Mouse (Mus musculus): Measurements from ENCODE around the gene Fuk.
A peak's percentile ranks its signal among the peaks of the same experiment; 100 is the strongest.
"Not testable (repeated sequence)": the region's sequence is repeated elsewhere in the genome, so short reads cannot be mapped to it uniquely, and the experiment has no call there.

The Fuk gene

GRCm38 (mm10) chr8:110901839-110902578, at the start of gene Fuk:
Fuk (minus strand) TSS chr8:110902488.
- peak; percentile 68 for DNase-seq (ENCODE audit: low read depth)

GRCm38 (mm10) chr8:110950065-110950484, 47.8 kb upstream of the Fuk start:
- no peak for DNase-seq (ENCODE audit: low read depth)

- DNase-seq (ENCODE audit: low read depth), result peak; percentile 54
Observed at GRCm38 (mm10) chr8:110945716-110946115, 43.4 kb upstream of the Fuk start.

GRCm38 (mm10) chr8:110944276-110944876, 42.1 kb upstream of the Fuk start:
- no peak for DNase-seq (ENCODE audit: low read depth)

- DNase-seq (ENCODE audit: low read depth), result no peak
Observed at GRCm38 (mm10) chr8:110941453-110941948, 39.2 kb upstream of the Fuk start.

- DNase-seq (ENCODE audit: low read depth), result no peak
Observed at GRCm38 (mm10) chr8:110940682-110941452, 38.6 kb upstream of the Fuk start.

- DNase-seq (ENCODE audit: low read depth), result peak; percentile 100
Observed at GRCm38 (mm10) chr8:110938882-110939589, 36.7 kb upstream of the Fuk start.

- no peak for DNase-seq (ENCODE audit: low read depth)
Observed at GRCm38 (mm10) chr8:110936217-110936616, 33.9 kb upstream of the Fuk start.

- DNase-seq (ENCODE audit: low read depth), result no peak
Observed at GRCm38 (mm10) chr8:110933272-110933671, 31.0 kb upstream of the Fuk start.

GRCm38 (mm10) chr8:110932444-110932843, 30.2 kb upstream of the Fuk start:
- DNase-seq (ENCODE audit: low read depth), result no peak

GRCm38 (mm10) chr8:110931176-110931939, 29.1 kb upstream of the Fuk start:
- peak; percentile 82 for DNase-seq (ENCODE audit: low read depth)

- not testable (repeated sequence) for DNase-seq (ENCODE audit: low read depth)
Observed at GRCm38 (mm10) chr8:110929672-110930071, 27.4 kb upstream of the Fuk start.

GRCm38 (mm10) chr8:110929066-110929465, 26.8 kb upstream of the Fuk start:
- peak; percentile 97 for DNase-seq (ENCODE audit: low read depth)

GRCm38 (mm10) chr8:110928435-110928834, 26.1 kb upstream of the Fuk start:
- DNase-seq (ENCODE audit: low read depth), result no peak

GRCm38 (mm10) chr8:110926690-110927089, 24.4 kb upstream of the Fuk start:
- DNase-seq (ENCODE audit: low read depth), result no peak

- no peak for DNase-seq (ENCODE audit: low read depth)
Observed at GRCm38 (mm10) chr8:110925691-110926140, 23.4 kb upstream of the Fuk start.

GRCm38 (mm10) chr8:110921492-110922230, 19.4 kb upstream of the Fuk start:
- no peak for DNase-seq (ENCODE audit: low read depth)

- DNase-seq (ENCODE audit: low read depth), result no peak
Observed at GRCm38 (mm10) chr8:110920773-110921277, 18.5 kb upstream of the Fuk start.

GRCm38 (mm10) chr8:110920032-110920772, 17.9 kb upstream of the Fuk start:
- DNase-seq (ENCODE audit: low read depth), result no peak

All from 416B (cell line).